In genomic region chr2:170175661-170176150, GRCm38 (mm10) we compare ENCODE assay signal across 12 mouse cellular contexts. TPM values are rescaled to one million over a fixed set of nuclear protein-coding genes. Genes with fewer than 3 reads are reported as not detected.
DNase-seq lines count a peak whose midpoint lies in the region; ATAC-seq and TF ChIP-seq lines count a peak whose summit lies in the region.
"Had no signal": no experiment of that assay in that cellular context is flagged by ENCODE, and none has a peak within 500 bp of the region (broad histone marks: within the 10 kb centered on the region; RNA-seq: fewer than 3 reads in every experiment).

No protein-coding gene starts in this region.

- TF ChIP-seq CTCF in heart, adult 2 months (IDR thresholded peaks at IDR 0.05): no peak
- no peak for TF ChIP-seq CTCF in lung, postnatal 0 days (IDR thresholded peaks at IDR 0.05)

- H3K27me3 ChIP-seq in heart, embryonic 11.5 days (ENCODE audit: control insufficient read depth, insufficient read depth, low read length): no peaks in the 10 kb centered on the region
- no peaks in the 10 kb centered on the region for H3K27me3 ChIP-seq in heart, adult 2 months (ENCODE audit: control insufficient read depth, insufficient read depth, low read length)
- H3K27me3 ChIP-seq in lung, postnatal 0 days (replicated peaks; ENCODE audit: insufficient read depth, low read length): no peaks in the 10 kb centered on the region
- no peaks in the 10 kb centered on the region for H3K27me3 ChIP-seq in embryonic facial prominence, embryonic 14.5 days (replicated peaks; ENCODE audit: control insufficient read depth, insufficient read depth, low read length)
- no peaks in the 10 kb centered on the region for H3K27me3 ChIP-seq in megakaryocyte, embryonic 14.5 days (replicated peaks)

- no peak overlapping the region for H3K4me3 ChIP-seq in heart, embryonic 11.5 days (ENCODE audit: low read depth, low read length)
- H3K4me3 ChIP-seq in heart, adult 2 months: no peak overlapping the region
- no peak overlapping the region for H3K4me3 ChIP-seq in lung, postnatal 0 days (ENCODE audit: low read depth, low read length)
- H3K4me3 ChIP-seq in embryonic facial prominence, embryonic 14.5 days (ENCODE audit: low read depth, low read length): no peak overlapping the region
- H3K4me3 ChIP-seq in megakaryocyte, embryonic 14.5 days (replicated peaks): peak overlapping the region; percentile 43
- H3K4me3 ChIP-seq: myocyte had no signal

- no peaks in the 10 kb centered on the region for H3K36me3 ChIP-seq in heart, embryonic 11.5 days (ENCODE audit: control insufficient read depth, insufficient read depth, low read length)
- peaks cover 2% of the 10 kb centered on the region for H3K36me3 ChIP-seq in heart, adult 2 months (ENCODE audit: control insufficient read depth, insufficient read depth, low read length)
- H3K36me3 ChIP-seq in lung, postnatal 0 days (ENCODE audit: insufficient read depth, low read length): no peaks in the 10 kb centered on the region
- no peaks in the 10 kb centered on the region for H3K36me3 ChIP-seq in embryonic facial prominence, embryonic 14.5 days (ENCODE audit: control insufficient read depth, insufficient read depth, low read length)
- H3K36me3 ChIP-seq in megakaryocyte, embryonic 14.5 days (replicated peaks; ENCODE audit: low read length): no peaks in the 10 kb centered on the region

- no peak for DNase-seq in heart, adult 2 months
- DNase-seq in lung, postnatal 0 days (ENCODE audit: low spot score): no peak
- DNase-seq in lung, adult 18-20 months: no peak
- no peak for DNase-seq in embryonic facial prominence, embryonic 14.5 days (ENCODE audit: low spot score)
- DNase-seq in cerebellum, adult 11-12 months: no peak
- no peak for DNase-seq in gastrocnemius, postnatal 25 days
- DNase-seq: B cell, adult 2 months; cerebellum, postnatal 36 days; right cerebral cortex, postnatal 14 days had no signal

- H3K4me1 ChIP-seq in heart, embryonic 11.5 days (ENCODE audit: control insufficient read depth, insufficient read depth, low read length): peaks cover 18% of the 10 kb centered on the region
- peaks cover 10% of the 10 kb centered on the region for H3K4me1 ChIP-seq in heart, adult 2 months (ENCODE audit: control insufficient read depth, insufficient read depth, low read length)
- H3K4me1 ChIP-seq in lung, postnatal 0 days (ENCODE audit: insufficient read depth, low read depth, low read length): peaks cover 7% of the 10 kb centered on the region; the same call in 1 of the 2 replicates
- peaks cover 28% of the 10 kb centered on the region for H3K4me1 ChIP-seq in embryonic facial prominence, embryonic 14.5 days (ENCODE audit: control insufficient read depth, insufficient read depth, low read length)
- H3K4me1 ChIP-seq in megakaryocyte, embryonic 14.5 days: peaks cover 50% of the 10 kb centered on the region

- no peaks in the 10 kb centered on the region for H3K79me2 ChIP-seq in heart, adult 2 months (replicated peaks; ENCODE audit: control insufficient read depth, insufficient read depth, low read length)

- ATAC-seq in heart, embryonic 11.5 days (replicated peaks; ENCODE audit: insufficient number of reproducible peaks, low FRiP score, low TSS enrichment): no peak
- ATAC-seq in lung, postnatal 0 days: no peak
- no peak for ATAC-seq in embryonic facial prominence, embryonic 14.5 days (ENCODE audit: low read depth)

- TF ChIP-seq POLR2A in heart, adult 2 months (IDR thresholded peaks at IDR 0.05; ENCODE audit: insufficient read depth, low read depth, low read length): no peak

- H3K4me2 ChIP-seq in heart, embryonic 11.5 days: no peak overlapping the region
- no peak overlapping the region for H3K4me2 ChIP-seq in lung, postnatal 0 days (replicated peaks; ENCODE audit: low read depth, low read length)
- H3K4me2 ChIP-seq in embryonic facial prominence, embryonic 14.5 days (ENCODE audit: low read depth, low read length): no peak overlapping the region

- H3K9me3 ChIP-seq in heart, embryonic 11.5 days (replicated peaks; ENCODE audit: control insufficient read depth, low read length): no peaks in the 10 kb centered on the region
- no peaks in the 10 kb centered on the region for H3K9me3 ChIP-seq in lung, postnatal 0 days (ENCODE audit: low read length)
- no peaks in the 10 kb centered on the region for H3K9me3 ChIP-seq in embryonic facial prominence, embryonic 14.5 days (ENCODE audit: control insufficient read depth, low read length)
- H3K9me3 ChIP-seq in megakaryocyte, embryonic 14.5 days: no peaks in the 10 kb centered on the region

- WGBS in heart, embryonic 11.5 days (ENCODE audit: insufficient replicate concordance): 45% methylated on average over 7 of the region's 7 CpGs
- 66% methylated on average over 7 of the region's 7 CpGs for WGBS in heart, adult 2 months
- 47% methylated on average over 7 of the region's 7 CpGs for WGBS in lung, postnatal 0 days
- WGBS in embryonic facial prominence, embryonic 14.5 days: 59% methylated on average over 7 of the region's 7 CpGs

- intact Hi-C loops in heart, adult 2 months (cut with DNase I): loop anchor here (5.0 kb wide), 1 partner anchor 42 kb away; no protein-coding TSS in a partner anchor

- no peak for TF ChIP-seq EP300 in heart, adult 2 months (IDR thresholded peaks at IDR 0.05; ENCODE audit: insufficient read depth, low read depth, low read length)
- no peak for TF ChIP-seq EP300 in lung, postnatal 0 days (IDR thresholded peaks at IDR 0.05)

- 0 out of 2 replicates have a peak overlapping the region, but pooled peaks have one; percentile 0 for H3K27ac ChIP-seq in heart, embryonic 11.5 days (ENCODE audit: low read depth, low read length)
- no peak overlapping the region; the same call in 1 of the 2 replicates for H3K27ac ChIP-seq in heart, adult 2 months
- H3K27ac ChIP-seq in lung, postnatal 0 days (ENCODE audit: low read length): 0 out of 2 replicates have a peak overlapping the region, but pooled peaks have one; percentile 32
- H3K27ac ChIP-seq in embryonic facial prominence, embryonic 14.5 days (replicated peaks; ENCODE audit: low read depth, low read length): 0 out of 2 replicates have a peak overlapping the region, but pooled peaks have one; percentile 19

- H3K9ac ChIP-seq in heart, embryonic 11.5 days (ENCODE audit: low read depth, low read length): no peak overlapping the region
- H3K9ac ChIP-seq in heart, adult 2 months (ENCODE audit: low read depth, low read length): no peak overlapping the region
- H3K9ac ChIP-seq in lung, postnatal 0 days (replicated peaks; ENCODE audit: low read depth): no peak overlapping the region
- no peak overlapping the region for H3K9ac ChIP-seq in embryonic facial prominence, embryonic 14.5 days (ENCODE audit: low read depth, low read length)

RNA-seq across cellular contexts. Expression of gene Zfp217, which starts 27.8 kb away (rescaled TPM):
- 2.9 and 3.7 TPM in 2 replicates for polyA plus RNA-seq in heart, embryonic 11.5 days (2014; fragmentation: Nextera tagmentation; extraction: Ambion mirVana)
- total RNA-seq in heart, adult 2 months (2021): 1 to 10 TPM; 8.9 to 9.4 TPM
- 5.2 and 9.7 TPM in 2 replicates for polyA plus RNA-seq in heart, adult 2 months (2012; rRNA removed)
- polyA plus RNA-seq in lung, postnatal 0 days (2015; fragmentation: Nextera tagmentation; extraction: Ambion mirVana): 4.0 and 4.4 TPM in 2 replicates
- 3.6 and 3.9 TPM in 2 replicates for polyA plus RNA-seq in embryonic facial prominence, embryonic 14.5 days (2014; fragmentation: Nextera tagmentation; extraction: Ambion mirVana)
- 1.8 and 3.0 TPM in 2 replicates for polyA plus RNA-seq in megakaryocyte, embryonic 14.5 days (2012; ENCODE audit: insufficient read depth, low replicate concordance)
- total RNA-seq in gastrocnemius, postnatal 25 days (2021): 1 to 10 TPM; 7.0 to 7.2 TPM
